In genomic region chr4:130662305-130662704, GRCm38 (mm10) we compare ENCODE assay signal across 7 mouse cellular contexts. TPM values are rescaled to one million over a fixed set of nuclear protein-coding genes. Genes with fewer than 3 reads are reported as not detected.
ATAC-seq and TF ChIP-seq lines count a peak whose summit lies in the region.
"Not testable (repeated sequence)": the region's sequence is repeated elsewhere in the genome, so short reads cannot be mapped to it uniquely, and the experiment has no call there.

No protein-coding gene starts in this region.

- not testable (repeated sequence) for TF ChIP-seq CTCF in cortical plate, adult 2 months (IDR thresholded peaks at IDR 0.05; ENCODE audit: extremely low read depth, insufficient read depth, low read length)

- H3K4me3 ChIP-seq in cortical plate, adult 2 months (ENCODE audit: insufficient read depth, low read length): peak overlapping the region; percentile 76; the same call in 1 of the 2 replicates
- peak overlapping the region; percentile 81; the same call in 1 of the 2 replicates for H3K4me3 ChIP-seq in forebrain, embryonic 12.5 days (replicated peaks)
- 0 out of 2 replicates have a peak overlapping the region, but pooled peaks have one; percentile 93 for H3K4me3 ChIP-seq in heart, embryonic 15.5 days
- H3K4me3 ChIP-seq in intestine, embryonic 16.5 days (ENCODE audit: low read length): peak overlapping the region; percentile 89; the same call in 1 of the 2 replicates
- H3K4me3 ChIP-seq in limb, embryonic 15.5 days: 0 out of 2 replicates have a peak overlapping the region, but pooled peaks have one; percentile 87
- H3K4me3 ChIP-seq in lung, embryonic 15.5 days: peak overlapping the region; percentile 84; the same call in 1 of the 2 replicates
- H3K4me3 ChIP-seq in neural tube, embryonic 13.5 days: peak overlapping the region; percentile 97

- not testable (repeated sequence) for H3K36me3 ChIP-seq in forebrain, embryonic 12.5 days (replicated peaks); heart, embryonic 15.5 days; intestine, embryonic 16.5 days (ENCODE audit: control insufficient read depth, insufficient read depth, low read length); limb, embryonic 15.5 days; lung, embryonic 15.5 days; neural tube, embryonic 13.5 days

- H3K4me1 ChIP-seq in cortical plate, adult 2 months (ENCODE audit: control insufficient read depth, insufficient read depth, low read length); limb, embryonic 15.5 days: not testable (repeated sequence)
- H3K4me1 ChIP-seq in forebrain, embryonic 12.5 days: peaks cover 15% of the 10 kb centered on the region
- H3K4me1 ChIP-seq in heart, embryonic 15.5 days (replicated peaks): peaks cover 19% of the 10 kb centered on the region
- H3K4me1 ChIP-seq in intestine, embryonic 16.5 days (ENCODE audit: control insufficient read depth, insufficient read depth, low read length): peaks cover 16% of the 10 kb centered on the region
- peaks cover 17% of the 10 kb centered on the region for H3K4me1 ChIP-seq in lung, embryonic 15.5 days
- H3K4me1 ChIP-seq in neural tube, embryonic 13.5 days (replicated peaks): peaks cover 30% of the 10 kb centered on the region

- 78% methylated on average over 1 of the region's 1 CpGs for WGBS in forebrain, embryonic 12.5 days
- 69% methylated on average over 1 of the region's 1 CpGs for WGBS in heart, embryonic 15.5 days
- WGBS in intestine, embryonic 16.5 days: 89% methylated on average over 1 of the region's 1 CpGs
- 70% methylated on average over 1 of the region's 1 CpGs for WGBS in limb, embryonic 15.5 days
- 69% methylated on average over 1 of the region's 1 CpGs for WGBS in lung, embryonic 15.5 days
- WGBS in neural tube, embryonic 13.5 days: 75% methylated on average over 1 of the region's 1 CpGs

- H3K4me2 ChIP-seq in forebrain, embryonic 12.5 days: peak overlapping the region; percentile 81; the same call in 1 of the 2 replicates
- not testable (repeated sequence) for H3K4me2 ChIP-seq in heart, embryonic 15.5 days; intestine, embryonic 16.5 days (ENCODE audit: low read depth, low read length); limb, embryonic 15.5 days; lung, embryonic 15.5 days; neural tube, embryonic 13.5 days

- H3K9ac ChIP-seq in forebrain, embryonic 12.5 days; heart, embryonic 15.5 days; intestine, embryonic 16.5 days (ENCODE audit: low read depth, low read length); limb, embryonic 15.5 days; lung, embryonic 15.5 days; neural tube, embryonic 13.5 days: not testable (repeated sequence)

- H3K9me3 ChIP-seq in forebrain, embryonic 12.5 days; heart, embryonic 15.5 days (replicated peaks); intestine, embryonic 16.5 days (ENCODE audit: control insufficient read depth, low read length); limb, embryonic 15.5 days; lung, embryonic 15.5 days; neural tube, embryonic 13.5 days: not testable (repeated sequence)

- not testable (repeated sequence) for ATAC-seq in forebrain, embryonic 12.5 days (ENCODE audit: low FRiP score); heart, embryonic 15.5 days (replicated peaks; ENCODE audit: insufficient number of reproducible peaks, insufficient read depth, low FRiP score, low read depth); intestine, embryonic 16.5 days; limb, embryonic 15.5 days (ENCODE audit: insufficient number of reproducible peaks, low FRiP score, low TSS enrichment, low read depth); lung, embryonic 15.5 days (ENCODE audit: borderline replicate concordance, extremely low read depth, low FRiP score, low TSS enrichment); neural tube, embryonic 13.5 days (ENCODE audit: low read depth)

- not testable (repeated sequence) for H3K27me3 ChIP-seq in forebrain, embryonic 12.5 days; heart, embryonic 15.5 days; intestine, embryonic 16.5 days (replicated peaks; ENCODE audit: control insufficient read depth, insufficient read depth, low read length); limb, embryonic 15.5 days; lung, embryonic 15.5 days; neural tube, embryonic 13.5 days

- not testable (repeated sequence) for TF ChIP-seq POLR2A in cortical plate, adult 2 months (IDR thresholded peaks at IDR 0.05; ENCODE audit: extremely low read depth, insufficient read depth, low read length)

- H3K27ac ChIP-seq in cortical plate, adult 2 months (ENCODE audit: insufficient read depth, low read length); heart, embryonic 15.5 days; intestine, embryonic 16.5 days (ENCODE audit: low read length); limb, embryonic 15.5 days; lung, embryonic 15.5 days: not testable (repeated sequence)
- H3K27ac ChIP-seq in forebrain, embryonic 12.5 days: peak overlapping the region; percentile 99; the same call in 1 of the 2 replicates
- H3K27ac ChIP-seq in neural tube, embryonic 13.5 days (replicated peaks): peak overlapping the region; percentile 98

RNA-seq across cellular contexts. Expression of gene Pum1, which starts 0.8 kb away (rescaled TPM):
- 58.1 and 59.2 TPM in 2 replicates for polyA plus RNA-seq in cortical plate, adult 2 months (2012; rRNA removed)
- 134 and 141 TPM in 2 replicates for polyA plus RNA-seq in forebrain, embryonic 12.5 days (2016; fragmentation: Nextera tagmentation; extraction: Ambion mirVana)
- polyA plus RNA-seq in heart, embryonic 15.5 days (2015; fragmentation: Nextera tagmentation; extraction: Ambion mirVana): 46.8 and 57.9 TPM in 2 replicates
- 57.8 and 60.8 TPM in 2 replicates for polyA plus RNA-seq in intestine, embryonic 16.5 days (2015; fragmentation: Nextera tagmentation; extraction: Ambion mirVana)
- 75.6 and 79.4 TPM in 2 replicates for polyA plus RNA-seq in limb, embryonic 15.5 days (2015; fragmentation: Nextera tagmentation; extraction: Ambion mirVana)
- 85.9 and 88.3 TPM in 2 replicates for polyA plus RNA-seq in lung, embryonic 15.5 days (2015; fragmentation: Nextera tagmentation; extraction: Ambion mirVana)
- polyA plus RNA-seq in neural tube, embryonic 13.5 days (2015; fragmentation: Nextera tagmentation; extraction: Ambion mirVana): 86.3 and 100 TPM in 2 replicates
